Mouse (Mus musculus): ENCODE data around the gene Xcr1. TPM values are rescaled to one million over a fixed set of nuclear protein-coding genes. Genes with fewer than 3 reads are reported as not detected.

The Xcr1 gene
- polyA plus RNA-seq (2014; fragmentation: Nextera tagmentation; extraction: Ambion mirVana), result 0.06 and 0.07 TPM in 2 replicates

DNA sequence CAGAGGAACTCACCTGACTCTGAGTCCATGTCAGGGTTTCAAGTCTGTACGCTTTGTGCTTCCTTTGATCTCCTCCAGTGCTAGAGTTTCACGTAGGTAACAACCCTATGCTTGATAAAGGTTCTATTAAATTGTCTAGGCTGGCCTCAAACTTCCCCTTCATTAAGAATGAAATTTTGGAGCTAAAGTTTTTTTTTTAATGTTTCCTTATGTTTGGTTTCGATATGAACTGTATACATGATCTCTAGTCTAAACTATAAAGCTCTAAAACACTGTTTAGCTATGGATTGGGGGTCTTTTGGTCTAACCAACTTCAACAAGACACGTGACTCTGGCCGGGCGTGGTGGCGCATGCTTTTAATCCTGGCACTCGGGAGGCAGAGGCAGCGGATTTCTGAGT, at the start of gene Xcr1:
TSS of gene Xcr1 (minus strand) at position 101 of the 400 bp plus-strand sequence.
- ATAC-seq (ENCODE audit: insufficient number of reproducible peaks, insufficient read depth, low FRiP score, low read depth), result no peak
- Histone ChIP-seq H3K4me3 (ENCODE audit: low read depth, low read length) (no peak within 1 kb of the TSS), H3K36me3 (ENCODE audit: control insufficient read depth, insufficient read depth, low read length) (no peaks in the 10 kb centered on the region), H3K27ac (ENCODE audit: low read length) (no peak within 1 kb of the TSS), H3K9ac (replicated peaks; ENCODE audit: low read depth, low read length) (no peak within 1 kb of the TSS), H3K4me2 (replicated peaks; ENCODE audit: low read depth, low read length) (no peak within 1 kb of the TSS), H3K27me3 (ENCODE audit: control insufficient read depth, insufficient read depth, low read length) (no peaks in the 10 kb centered on the region), H3K4me1 (ENCODE audit: control insufficient read depth, insufficient read depth, low read length) (no peaks in the 10 kb centered on the region), H3K9me3 (ENCODE audit: control insufficient read depth, low read depth, low read length) (no peaks in the 10 kb centered on the region)
- 84% methylated on average over 9 of the region's 9 CpGs for WGBS

DNA sequence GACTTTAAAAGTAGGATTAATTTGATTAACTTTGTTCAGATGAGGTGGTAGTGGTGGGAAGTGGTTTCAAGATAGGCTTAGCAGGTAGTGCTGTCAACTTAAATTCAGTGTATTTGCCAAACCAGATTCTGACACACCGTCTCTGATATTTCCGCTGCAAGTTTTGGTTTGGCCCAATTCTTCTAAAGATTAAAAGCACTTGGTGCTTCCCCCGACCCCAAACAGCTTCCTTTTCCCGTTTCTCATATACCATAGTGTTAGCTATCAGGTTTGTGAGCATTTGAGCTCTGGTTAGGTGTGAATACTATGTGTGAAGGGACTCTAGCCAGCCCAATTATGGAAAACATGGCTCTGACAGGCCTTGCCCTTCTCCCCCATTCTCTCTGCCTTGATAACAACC, 10.2 kb upstream of the Xcr1 start:
- Histone ChIP-seq H3K4me3 (ENCODE audit: low read depth, low read length) (no peak overlapping the region), H3K4me2 (replicated peaks; ENCODE audit: low read depth, low read length) (no peak overlapping the region), H3K4me1 (ENCODE audit: control insufficient read depth, insufficient read depth, low read length) (no peaks in the 10 kb centered on the region), H3K27me3 (ENCODE audit: control insufficient read depth, insufficient read depth, low read length) (no peaks in the 10 kb centered on the region), H3K9ac (replicated peaks; ENCODE audit: low read depth, low read length) (no peak overlapping the region), H3K36me3 (ENCODE audit: control insufficient read depth, insufficient read depth, low read length) (no peaks in the 10 kb centered on the region), H3K9me3 (ENCODE audit: control insufficient read depth, low read depth, low read length) (no peaks in the 10 kb centered on the region), H3K27ac (ENCODE audit: low read length) (no peak overlapping the region)
- no peak for ATAC-seq (ENCODE audit: insufficient number of reproducible peaks, insufficient read depth, low FRiP score, low read depth)
- 62% methylated on average over 4 of the region's 4 CpGs for WGBS

DNA sequence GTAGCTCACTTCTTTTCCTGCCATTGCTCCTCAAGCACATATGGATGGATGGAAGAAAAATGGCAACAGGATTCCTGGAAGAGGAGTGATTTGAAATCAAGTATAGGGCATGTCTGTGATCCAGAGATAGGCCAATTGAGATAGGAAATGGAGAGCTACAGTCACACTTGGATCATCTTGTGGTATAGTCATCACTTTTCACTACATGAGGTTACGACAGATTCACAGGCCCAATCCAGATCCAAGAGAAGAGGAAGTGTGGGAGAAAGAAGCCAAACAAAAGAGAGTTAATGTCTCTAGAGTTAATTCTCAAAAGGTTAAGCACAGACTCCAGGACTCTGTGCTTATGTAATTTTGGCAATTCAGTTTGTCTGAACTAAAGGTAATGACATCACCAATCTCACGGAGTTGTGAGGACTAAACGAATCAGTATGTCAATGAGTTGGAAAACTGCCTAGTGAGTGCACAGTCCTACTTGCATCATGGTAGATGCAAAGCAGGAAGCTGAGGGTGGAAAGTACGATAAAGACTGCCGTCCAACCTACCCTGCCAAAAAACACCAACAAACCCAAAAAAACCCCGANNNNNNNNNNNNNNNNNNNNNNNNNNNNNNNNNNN, 7.4 kb upstream of the Xcr1 start:
- no peak for ATAC-seq (ENCODE audit: insufficient number of reproducible peaks, insufficient read depth, low FRiP score, low read depth)
- Histone ChIP-seq H3K27me3 (ENCODE audit: control insufficient read depth, insufficient read depth, low read length) (no peaks in the 10 kb centered on the region), H3K36me3 (ENCODE audit: control insufficient read depth, insufficient read depth, low read length) (no peaks in the 10 kb centered on the region), H3K4me3 (ENCODE audit: low read depth, low read length) (no peak overlapping the region), H3K27ac (ENCODE audit: low read length) (no peak overlapping the region), H3K9me3 (ENCODE audit: control insufficient read depth, low read depth, low read length) (no peaks in the 10 kb centered on the region), H3K9ac (replicated peaks; ENCODE audit: low read depth, low read length) (no peak overlapping the region), H3K4me2 (replicated peaks; ENCODE audit: low read depth, low read length) (no peak overlapping the region), H3K4me1 (ENCODE audit: control insufficient read depth, insufficient read depth, low read length) (no peaks in the 10 kb centered on the region)
- WGBS, result 51% methylated on average over 5 of the region's 6 CpGs

DNA sequence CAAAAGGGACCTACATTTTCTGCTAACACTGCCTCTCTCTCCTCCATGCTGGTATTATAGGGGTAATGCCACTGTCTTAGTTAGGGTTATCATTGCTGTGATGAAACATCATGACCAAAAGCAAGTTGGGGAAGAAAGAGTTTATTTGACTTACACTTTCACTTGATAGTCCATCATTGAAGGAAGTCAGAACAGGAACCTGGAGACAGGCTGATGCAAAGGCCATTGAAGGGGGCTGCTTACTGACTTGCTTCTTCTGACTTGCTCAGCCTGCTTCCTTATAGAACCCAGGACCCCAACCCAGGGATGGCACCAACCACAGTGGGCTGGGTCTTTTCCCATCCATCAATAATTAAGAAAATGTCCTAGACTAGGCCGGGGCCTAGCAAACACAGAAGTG, 1.8 kb upstream of the Xcr1 start:
- Histone ChIP-seq H3K4me2 (replicated peaks; ENCODE audit: low read depth, low read length) (no peak overlapping the region), H3K4me1 (ENCODE audit: control insufficient read depth, insufficient read depth, low read length) (no peaks in the 10 kb centered on the region), H3K4me3 (ENCODE audit: low read depth, low read length) (no peak overlapping the region), H3K27ac (ENCODE audit: low read length) (no peak overlapping the region), H3K27me3 (ENCODE audit: control insufficient read depth, insufficient read depth, low read length) (no peaks in the 10 kb centered on the region), H3K9ac (replicated peaks; ENCODE audit: low read depth, low read length) (no peak overlapping the region), H3K9me3 (ENCODE audit: control insufficient read depth, low read depth, low read length) (no peaks in the 10 kb centered on the region), H3K36me3 (ENCODE audit: control insufficient read depth, insufficient read depth, low read length) (no peaks in the 10 kb centered on the region)
- no peak for ATAC-seq (ENCODE audit: insufficient number of reproducible peaks, insufficient read depth, low FRiP score, low read depth)
- 85% methylated on average over 1 of the region's 1 CpGs for WGBS

DNA sequence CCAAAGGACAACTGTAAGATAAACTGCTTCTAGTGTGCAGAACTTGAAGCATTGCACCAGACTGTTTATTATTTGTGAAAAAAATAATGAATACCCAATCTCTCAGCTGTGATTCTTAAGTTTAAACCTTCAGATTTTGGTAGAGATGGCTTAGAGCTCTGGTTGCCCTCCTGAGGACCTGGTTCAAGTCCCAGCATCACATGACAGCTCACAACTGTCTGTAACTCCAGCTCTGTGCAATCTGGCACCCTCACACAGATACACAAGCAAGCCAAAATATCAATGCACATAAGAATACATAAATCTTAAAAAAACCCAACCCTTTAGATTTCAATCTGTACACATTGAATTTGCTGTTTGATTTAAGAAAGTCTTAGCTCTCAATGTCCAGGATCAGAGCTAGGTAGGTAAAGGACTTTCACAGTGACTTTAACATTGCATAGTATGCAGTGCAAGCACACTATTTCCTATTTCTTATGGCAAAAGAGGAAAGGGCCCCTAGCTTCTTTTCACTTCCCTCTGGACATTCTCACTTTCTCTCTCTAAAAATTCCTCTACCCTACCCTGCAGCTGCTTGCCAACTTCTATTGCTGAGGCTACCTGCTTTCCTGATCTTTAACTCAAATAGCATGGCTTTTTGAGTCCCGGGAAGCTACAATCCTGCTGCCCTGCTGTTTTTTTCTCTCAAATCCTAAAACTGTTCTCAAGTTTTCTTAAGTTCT, 1.2 kb upstream of the Xcr1 start:
- no peaks in the 10 kb centered on the region for H3K36me3 ChIP-seq (ENCODE audit: control insufficient read depth, insufficient read depth, low read length)
- no peak overlapping the region for H3K4me3 ChIP-seq (ENCODE audit: low read depth, low read length)
- H3K27me3 ChIP-seq (ENCODE audit: control insufficient read depth, insufficient read depth, low read length), result no peaks in the 10 kb centered on the region
- H3K4me2 ChIP-seq (replicated peaks; ENCODE audit: low read depth, low read length), result no peak overlapping the region
- WGBS, result 80% methylated on average over 1 of the region's 1 CpGs
- no peak for ATAC-seq (ENCODE audit: insufficient number of reproducible peaks, insufficient read depth, low FRiP score, low read depth)
- no peaks in the 10 kb centered on the region for H3K9me3 ChIP-seq (ENCODE audit: control insufficient read depth, low read depth, low read length)
- H3K9ac ChIP-seq (replicated peaks; ENCODE audit: low read depth, low read length), result no peak overlapping the region
- H3K27ac ChIP-seq (ENCODE audit: low read length), result no peak overlapping the region
- H3K4me1 ChIP-seq (ENCODE audit: control insufficient read depth, insufficient read depth, low read length), result no peaks in the 10 kb centered on the region

DNA sequence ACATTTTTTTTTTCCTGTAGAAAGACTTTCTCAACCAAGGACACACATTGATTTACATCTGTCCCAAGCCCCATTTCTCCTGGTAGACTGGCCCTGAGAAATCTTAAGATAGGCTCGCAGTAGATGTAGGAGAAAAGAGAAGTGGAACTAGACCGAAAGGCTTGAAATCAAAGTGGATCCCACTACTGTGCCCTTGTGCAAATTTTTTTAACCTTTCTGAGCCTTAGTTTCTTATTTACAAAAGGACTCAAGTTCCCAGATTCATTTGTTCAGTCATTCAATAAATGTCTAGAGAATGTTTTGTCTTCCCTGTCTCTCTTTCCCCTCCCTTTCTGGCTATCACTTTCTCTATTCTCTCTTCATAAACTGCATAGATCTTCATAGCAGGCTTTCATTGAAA, 5.0 kb downstream of the Xcr1 start:
- H3K27ac ChIP-seq (ENCODE audit: low read length), result no peak overlapping the region
- H3K27me3 ChIP-seq (ENCODE audit: control insufficient read depth, insufficient read depth, low read length), result no peaks in the 10 kb centered on the region
- no peak overlapping the region for H3K4me3 ChIP-seq (ENCODE audit: low read depth, low read length)
- no peak overlapping the region for H3K4me2 ChIP-seq (replicated peaks; ENCODE audit: low read depth, low read length)
- H3K9me3 ChIP-seq (ENCODE audit: control insufficient read depth, low read depth, low read length), result no peaks in the 10 kb centered on the region
- WGBS, result 80% methylated on average over 2 of the region's 2 CpGs
- ATAC-seq (ENCODE audit: insufficient number of reproducible peaks, insufficient read depth, low FRiP score, low read depth), result no peak
- H3K9ac ChIP-seq (replicated peaks; ENCODE audit: low read depth, low read length), result no peak overlapping the region
- H3K36me3 ChIP-seq (ENCODE audit: control insufficient read depth, insufficient read depth, low read length), result no peaks in the 10 kb centered on the region
- 0 out of 2 replicates have a peak, but pooled peaks cover 2% of the 10 kb centered on the region for H3K4me1 ChIP-seq (ENCODE audit: control insufficient read depth, insufficient read depth, low read length)

DNA sequence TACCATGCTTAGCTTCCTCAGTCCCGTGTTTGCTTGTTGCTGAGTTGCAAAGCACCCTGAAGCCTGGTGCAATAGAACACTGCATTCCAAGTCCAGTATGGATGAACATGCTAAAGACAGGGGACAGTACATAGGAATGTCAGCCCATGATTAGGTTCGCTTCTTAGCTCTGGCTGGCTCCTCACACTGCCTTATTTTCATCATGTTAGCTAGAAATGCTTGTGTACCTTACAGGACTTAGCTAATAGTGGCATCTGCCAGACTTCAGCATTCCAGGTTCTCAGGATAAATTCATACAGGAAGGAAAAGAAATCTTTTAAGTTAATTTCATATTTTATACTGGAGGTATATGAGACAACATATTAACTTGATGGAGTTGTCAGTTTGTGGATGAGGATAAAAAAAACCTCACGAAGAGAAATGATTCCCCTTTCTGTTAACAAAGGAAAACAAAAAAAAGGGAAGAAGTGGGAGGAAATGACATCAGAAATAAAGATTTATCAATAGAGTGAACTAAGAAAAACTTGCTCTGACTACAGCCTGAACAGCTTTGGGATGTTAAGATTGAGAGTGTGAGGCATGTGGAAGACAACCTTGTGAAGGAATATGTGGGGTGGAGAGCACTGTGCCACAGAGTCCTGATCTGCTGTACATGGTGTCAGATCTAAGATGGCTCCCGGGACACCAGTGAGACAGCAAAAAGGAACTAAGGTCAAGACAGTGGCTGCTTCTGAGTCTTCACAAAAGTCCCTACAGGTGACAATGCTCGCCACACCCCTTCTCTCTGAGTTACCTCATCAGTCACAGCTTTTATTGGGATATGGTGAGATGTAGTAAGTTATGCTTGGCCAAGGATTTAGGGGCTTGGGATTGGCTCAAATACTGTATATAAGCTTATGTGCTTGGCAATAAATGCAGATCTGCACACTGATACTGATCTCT, 9.1 kb downstream of the Xcr1 start:
- Histone ChIP-seq H3K27ac (ENCODE audit: low read length) (no peak overlapping the region), H3K27me3 (ENCODE audit: control insufficient read depth, insufficient read depth, low read length) (no peaks in the 10 kb centered on the region), H3K9ac (replicated peaks; ENCODE audit: low read depth, low read length) (no peak overlapping the region; the same call in 1 of the 2 replicates), H3K9me3 (ENCODE audit: control insufficient read depth, low read depth, low read length) (no peaks in the 10 kb centered on the region), H3K4me1 (ENCODE audit: control insufficient read depth, insufficient read depth, low read length) (peaks cover 8% of the 10 kb centered on the region; the same call in 1 of the 2 replicates), H3K4me3 (ENCODE audit: low read depth, low read length) (peak overlapping the region; percentile 30), H3K4me2 (replicated peaks; ENCODE audit: low read depth, low read length) (peak overlapping the region; percentile 49), H3K36me3 (ENCODE audit: control insufficient read depth, insufficient read depth, low read length) (no peaks in the 10 kb centered on the region)
- ATAC-seq (ENCODE audit: insufficient number of reproducible peaks, insufficient read depth, low FRiP score, low read depth), result no peak
- WGBS, result 61% methylated on average over 5 of the region's 5 CpGs

DNA sequence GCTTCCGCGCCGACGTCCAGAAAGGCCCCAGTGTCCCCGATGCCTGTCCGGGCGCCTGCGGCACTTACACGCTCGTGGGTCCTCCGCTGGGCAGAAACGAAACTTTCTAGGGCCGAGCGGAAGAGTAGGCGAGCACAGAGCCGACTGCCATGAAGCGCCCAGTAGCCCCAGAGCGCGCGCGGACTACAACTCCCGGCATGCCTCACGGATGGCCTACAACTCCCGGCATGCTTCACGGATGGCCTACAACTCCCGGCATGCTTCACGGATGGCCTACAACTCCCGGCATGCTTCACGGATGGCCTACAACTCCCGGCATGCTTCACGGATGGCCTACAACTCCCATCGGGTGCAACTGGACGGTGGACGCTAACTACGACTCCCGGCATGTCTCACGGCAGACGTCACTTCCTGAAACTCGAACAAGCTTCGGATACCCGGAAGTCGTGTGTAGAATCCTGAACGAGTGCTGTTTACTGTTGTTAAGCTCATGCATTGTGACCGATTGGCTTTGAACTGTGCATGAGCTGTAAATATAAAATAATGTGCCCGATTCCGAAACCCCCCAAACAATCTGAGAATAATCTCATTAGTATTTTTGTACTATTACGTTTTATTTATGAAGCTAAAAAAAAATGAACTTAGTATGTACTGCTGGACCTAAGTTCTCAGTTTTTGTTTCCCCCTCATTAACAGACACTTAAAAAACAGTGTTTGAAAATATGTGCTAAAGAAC, 9.9 kb downstream of the Xcr1 start, which contains the start of gene Fyco1:
TSS of gene Fyco1 (minus strand) at position 187 of the 736 bp plus-strand sequence.
- peak within 1 kb of the TSS; percentile 74 for H3K4me2 ChIP-seq (replicated peaks; ENCODE audit: low read depth, low read length)
- ATAC-seq (ENCODE audit: insufficient number of reproducible peaks, insufficient read depth, low FRiP score, low read depth), result peak; percentile 96
- peak within 1 kb of the TSS; percentile 76 for H3K4me3 ChIP-seq (ENCODE audit: low read depth, low read length)
- H3K4me1 ChIP-seq (ENCODE audit: control insufficient read depth, insufficient read depth, low read length), result peaks cover 8% of the 10 kb centered on the region; the same call in 1 of the 2 replicates
- WGBS, result under 1% methylated on average over 43 of the region's 47 CpGs
- H3K9ac ChIP-seq (replicated peaks; ENCODE audit: low read depth, low read length), result peak within 1 kb of the TSS; percentile 58
- peak within 1 kb of the TSS; percentile 92 for H3K27ac ChIP-seq (ENCODE audit: low read length)
- H3K9me3 ChIP-seq (ENCODE audit: control insufficient read depth, low read depth, low read length), result no peaks in the 10 kb centered on the region
- no peaks in the 10 kb centered on the region for H3K36me3 ChIP-seq (ENCODE audit: control insufficient read depth, insufficient read depth, low read length)
- no peaks in the 10 kb centered on the region for H3K27me3 ChIP-seq (ENCODE audit: control insufficient read depth, insufficient read depth, low read length)
